ENCODE assay signal across 8 mouse cellular contexts in the genomic region with DNA sequence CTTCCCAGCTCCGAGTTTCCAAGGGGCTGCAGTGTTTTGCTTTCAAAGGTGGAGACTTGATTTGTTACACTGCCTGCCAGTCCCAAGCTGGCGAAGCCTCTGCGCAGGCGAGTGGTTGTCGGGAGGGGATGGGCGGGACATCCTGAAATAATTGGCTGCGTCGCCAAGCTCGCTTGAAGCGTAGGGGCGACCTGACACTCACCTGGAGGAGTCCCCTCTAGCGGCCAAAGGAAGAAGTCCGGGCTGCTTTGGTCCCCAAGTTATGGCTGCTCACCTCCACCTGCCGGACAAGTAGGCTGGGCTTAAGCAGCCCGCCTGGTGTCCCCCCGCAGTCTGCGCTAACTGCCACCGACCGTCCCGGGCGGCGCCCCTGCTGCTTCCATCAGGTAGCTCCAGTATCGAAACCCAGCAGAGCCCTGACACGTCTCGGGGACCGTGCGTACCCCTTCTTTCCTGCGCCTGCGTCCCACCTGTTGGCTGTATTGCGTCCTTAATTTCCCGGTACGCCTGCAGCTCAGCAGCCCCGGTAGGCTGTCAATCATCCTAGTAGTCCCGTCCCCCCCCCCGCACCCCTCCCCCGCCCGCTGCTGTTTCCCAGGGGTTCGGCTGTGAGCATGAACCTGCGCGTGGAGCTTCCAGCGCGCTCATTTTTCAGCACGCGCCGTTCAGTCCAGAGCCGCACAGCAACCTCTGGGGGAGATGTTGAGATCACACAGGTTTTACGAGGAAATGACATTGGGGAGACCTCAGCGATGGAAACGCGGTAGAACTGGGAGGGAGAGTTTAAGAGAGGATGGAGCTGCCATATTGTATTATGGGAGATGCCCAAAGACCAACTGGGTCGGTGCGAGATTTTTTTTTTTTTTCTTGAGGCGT. TPM values are rescaled to one million over a fixed set of nuclear protein-coding genes. Genes with fewer than 3 reads are reported as not detected.
DNase-seq lines count a peak whose midpoint lies in the region; ATAC-seq and TF ChIP-seq lines count a peak whose summit lies in the region.

A gene (plus strand): TSS at position 270 of the 876 bp plus-strand sequence.
A gene (minus strand): TSS at position 518 of the 876 bp plus-strand sequence.

- DNase-seq in B cell, adult 2 months = peak; percentile 85 to 89
- peak; percentile 100 for DNase-seq in brain, adult 2 months (ENCODE audit: low read depth, low spot score)
- peak; percentile 98 for DNase-seq in heart, embryonic 10.5 days (ENCODE audit: low spot score)
- peak; percentile 96 for DNase-seq in liver
- peak; percentile 96 for DNase-seq in splenic B cell, adult 2 months (ENCODE audit: low read depth, low spot score)

- H3K9me3 ChIP-seq in heart, embryonic 10.5 days = no peaks in the 10 kb centered on the region
- no peaks in the 10 kb centered on the region for H3K9me3 ChIP-seq in kidney, embryonic 15.5 days (replicated peaks)

- peak within 1 kb of the TSS; percentile 93 for H3K4me2 ChIP-seq in kidney, embryonic 15.5 days
- H3K4me2 ChIP-seq in myocyte (ENCODE audit: low read depth) = peak within 1 kb of the TSS; percentile 82

- H3K27me3 ChIP-seq in heart, embryonic 10.5 days (ENCODE audit: insufficient read depth, poor library complexity, severe bottlenecking) = no peaks in the 10 kb centered on the region
- peaks cover 4% of the 10 kb centered on the region; the same call in 1 of the 2 replicates for H3K27me3 ChIP-seq in kidney, embryonic 15.5 days
- no peaks in the 10 kb centered on the region for H3K27me3 ChIP-seq in myocyte (ENCODE audit: control insufficient read depth, insufficient read depth, insufficient read length)
- no peaks in the 10 kb centered on the region; the same call in 1 of the 2 replicates for H3K27me3 ChIP-seq in splenic B cell, adult 2 months (ENCODE audit: control insufficient read depth, insufficient read depth, low read length, poor library complexity, severe bottlenecking)

- H3K36me3 ChIP-seq in heart, embryonic 10.5 days = 0 out of 2 replicates have a peak, but pooled peaks cover 3% of the 10 kb centered on the region
- H3K36me3 ChIP-seq in kidney, embryonic 15.5 days = peaks cover 8% of the 10 kb centered on the region; the same call in 1 of the 2 replicates
- no peaks in the 10 kb centered on the region for H3K36me3 ChIP-seq in myocyte (ENCODE audit: control insufficient read depth, insufficient read depth)
- H3K36me3 ChIP-seq in splenic B cell, adult 2 months (ENCODE audit: control insufficient read depth, insufficient read depth, low read length, poor library complexity, severe bottlenecking) = peaks cover 3% of the 10 kb centered on the region; the same call in 1 of the 2 replicates

- under 1% methylated on average over 53 of the region's 53 CpGs for WGBS in heart, embryonic 10.5 days
- WGBS in kidney, embryonic 15.5 days = under 1% methylated on average over 53 of the region's 53 CpGs

- TF ChIP-seq POLR2A in myocyte (IDR thresholded peaks at IDR 0.05; ENCODE audit: insufficient read length, low read depth) = no peak

- no peak within 1 kb of the TSS for H3ac ChIP-seq in myocyte (ENCODE audit: control insufficient read depth, insufficient read length)

- peak within 1 kb of the TSS; percentile 80 for H3K27ac ChIP-seq in heart, embryonic 10.5 days
- peak within 1 kb of the TSS; percentile 86 for H3K27ac ChIP-seq in kidney, embryonic 15.5 days

- H3K9ac ChIP-seq in kidney, embryonic 15.5 days = peak within 1 kb of the TSS; percentile 45

- peak; percentile 93 for ATAC-seq in erythroblast, adult 5-6 weeks (replicated peaks; ENCODE audit: low FRiP score, poor library complexity, severe bottlenecking)
- ATAC-seq in kidney, embryonic 15.5 days (replicated peaks; ENCODE audit: low FRiP score) = peak; percentile 95

- peak within 1 kb of the TSS; percentile 88 for H3K4me3 ChIP-seq in heart, embryonic 10.5 days
- H3K4me3 ChIP-seq in kidney, embryonic 15.5 days (replicated peaks) = peak within 1 kb of the TSS; percentile 70
- peak within 1 kb of the TSS; percentile 44 for H3K4me3 ChIP-seq in myocyte

- no peaks in the 10 kb centered on the region for H3K79me2 ChIP-seq in myocyte (ENCODE audit: control insufficient read depth, insufficient read depth)

- H3K4me1 ChIP-seq in heart, embryonic 10.5 days = peaks cover 23% of the 10 kb centered on the region
- peaks cover 16% of the 10 kb centered on the region for H3K4me1 ChIP-seq in kidney, embryonic 15.5 days

TF ChIP-seq in myocyte, 11 proteins besides CTCF, POLR2A, EP300 and RAD21:
- TF ChIP-seq CEBPB (IDR thresholded peaks at IDR 0.05; ENCODE audit: insufficient read depth, poor library complexity, severe bottlenecking) = no peak
- TF ChIP-seq REST (IDR thresholded peaks at IDR 0.05; ENCODE audit: insufficient read depth, insufficient read length) = no peak
- TF ChIP-seq MYOG (IDR thresholded peaks at IDR 0.05; ENCODE audit: control insufficient read depth in 1 of 3, insufficient read depth in 1 of 3, insufficient read length in 2 of 3, low read depth in 2 of 3) = no peak
- TF ChIP-seq USF1 (IDR thresholded peaks at IDR 0.05; ENCODE audit: low read depth) = no peak
- no peak for TF ChIP-seq E2F4 (IDR thresholded peaks at IDR 0.05; ENCODE audit: insufficient read depth)
- no peak for TF ChIP-seq TCF3 (IDR thresholded peaks at IDR 0.05; ENCODE audit: insufficient read length, low read depth)
- TF ChIP-seq POLR2AphosphoS2 (IDR thresholded peaks at IDR 0.05; ENCODE audit: insufficient read length, low read depth) = no peak
- TF ChIP-seq SRF (IDR thresholded peaks at IDR 0.05; ENCODE audit: control insufficient read depth, insufficient read length, low read depth) = no peak
- no peak for TF ChIP-seq MAX (IDR thresholded peaks at IDR 0.05; ENCODE audit: low read depth)
- no peak for TF ChIP-seq TCF12 (IDR thresholded peaks at IDR 0.05; ENCODE audit: insufficient read depth, poor library complexity, severe bottlenecking)
- TF ChIP-seq MYOD1 (IDR thresholded peaks at IDR 0.05; ENCODE audit: control insufficient read depth in 1 of 3, insufficient read length in 2 of 3, low read depth in 2 of 3) = no peak

RNA-seq across cellular contexts. Expression of the first gene that starts in this region (rescaled TPM):
- total RNA-seq in erythroblast, adult 5-6 weeks (2015; ENCODE audit: low replicate concordance) = not detected in 2 replicates
- not detected in 2 replicates for total RNA-seq in erythroblast, adult 5-6 weeks (2017; ENCODE audit: low replicate concordance)
- 0.11 and 0.23 TPM in 2 replicates for polyA plus RNA-seq in heart, embryonic 10.5 days (2016; fragmentation: Nextera tagmentation; extraction: Ambion mirVana)
- 0.60 and 0.65 TPM in 2 replicates for polyA plus RNA-seq in kidney, embryonic 15.5 days (2015; fragmentation: Nextera tagmentation; extraction: Ambion mirVana)
- polyA plus RNA-seq in myocyte (2012; fragmentation: generic; extraction: Trizol) = not detected

RNA-seq across cellular contexts. Expression of the second gene that starts in this region (rescaled TPM):
- 33.9 and 40.3 TPM in 2 replicates for total RNA-seq in erythroblast, adult 5-6 weeks (2015; ENCODE audit: low replicate concordance)
- 64.3 and 130 TPM in 2 replicates for total RNA-seq in erythroblast, adult 5-6 weeks (2017; ENCODE audit: low replicate concordance)
- polyA plus RNA-seq in heart, embryonic 10.5 days (2016; fragmentation: Nextera tagmentation; extraction: Ambion mirVana) = 2.0 and 3.1 TPM in 2 replicates
- polyA plus RNA-seq in kidney, embryonic 15.5 days (2015; fragmentation: Nextera tagmentation; extraction: Ambion mirVana) = 4.9 and 6.2 TPM in 2 replicates
- polyA plus RNA-seq in myocyte (2012; fragmentation: generic; extraction: Trizol) = 5.1 TPM

Comparison
In these comparisons a context has a peak if more than half of its experiments do, and no peak if none do; other contexts are left out.
1. Peak in every context shown above with its lines: DNase-seq, ATAC-seq, H3K4me3 ChIP-seq and H3K27ac ChIP-seq.